Mouse (Mus musculus): ENCODE data around the gene Cxcl5.
A peak's percentile ranks its signal among the peaks of the same experiment; 100 is the strongest.

Cxcl5 gene

DNA sequence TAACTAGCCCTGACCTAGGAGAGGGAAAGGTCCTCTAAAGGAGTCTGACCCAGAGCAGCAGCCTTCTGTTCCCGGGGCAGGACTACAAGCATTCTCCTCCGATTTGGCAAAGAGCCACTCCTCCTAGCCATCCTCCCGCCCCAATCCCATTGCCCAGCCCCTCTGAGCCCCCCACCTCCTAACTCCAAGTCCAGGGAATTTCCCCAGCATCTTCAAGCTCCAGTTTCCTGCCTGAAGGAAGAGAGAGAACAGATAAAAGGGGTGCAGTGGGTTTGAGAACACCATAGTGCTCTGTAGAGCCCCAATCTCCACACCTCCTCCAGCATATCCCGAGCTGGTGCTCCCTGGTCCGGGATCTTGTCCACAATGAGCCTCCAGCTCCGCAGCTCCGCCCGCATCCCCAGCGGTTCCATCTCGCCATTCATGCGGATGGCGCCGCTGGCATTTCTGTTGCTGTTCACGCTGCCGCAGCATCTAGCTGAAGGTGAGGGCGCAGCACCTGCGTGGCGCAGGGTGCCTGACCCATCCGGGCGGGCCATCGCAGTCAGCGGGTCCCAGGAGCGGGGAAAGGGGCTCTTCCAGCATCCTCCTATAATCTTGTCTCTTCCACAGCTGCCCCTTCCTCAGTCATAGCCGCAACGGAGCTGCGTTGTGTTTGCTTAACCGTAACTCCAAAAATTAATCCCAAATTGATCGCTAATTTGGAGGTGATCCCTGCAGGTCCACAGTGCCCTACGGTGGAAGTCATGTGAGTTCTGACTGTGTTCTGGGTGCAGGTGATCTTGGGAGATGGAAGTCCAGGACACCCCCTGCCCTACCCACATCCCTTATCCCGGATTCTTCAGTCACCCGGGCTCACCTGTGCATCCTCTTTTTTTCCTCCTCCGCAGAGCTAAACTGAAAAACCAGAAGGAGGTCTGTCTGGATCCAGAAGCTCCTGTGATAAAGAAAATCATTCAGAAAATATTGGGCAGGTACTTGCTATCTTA is at the start of gene Cxcl5:
Cxcl5 (plus strand) TSS at position 284 of the 989 bp plus-strand sequence.
- DNase-seq = no peak

GRCm38 (mm10) chr5:90711409-90711808 is 47.8 kb upstream of the Cxcl5 start:
- no peak for DNase-seq

GRCm38 (mm10) chr5:90717937-90718336 is 41.2 kb upstream of the Cxcl5 start:
- DNase-seq = no peak

- no peak for DNase-seq
These were observed 36.5 kb upstream of the Cxcl5 start for GRCm38 (mm10) chr5:90722656-90723055.

DNA sequence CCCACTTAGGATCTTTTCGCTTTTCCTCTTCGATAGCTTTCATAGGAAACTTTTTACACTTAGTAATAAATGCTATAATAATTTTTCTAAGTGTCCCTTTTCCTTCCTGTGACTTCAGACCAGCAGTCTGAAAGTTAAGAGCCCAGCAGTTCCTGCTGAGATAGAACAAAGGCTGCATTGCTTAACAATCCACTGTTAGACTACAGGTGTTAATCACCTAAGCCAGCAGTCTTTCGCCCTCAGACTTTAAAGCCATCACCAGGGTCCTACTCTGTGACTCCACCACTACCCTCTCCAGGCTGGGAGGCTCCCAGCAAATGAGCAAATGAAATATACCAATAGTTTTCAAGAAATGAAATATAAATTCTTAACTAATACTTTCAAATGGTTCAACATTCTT is 30.9 kb upstream of the Cxcl5 start:
- DNase-seq = no peak

GRCm38 (mm10) chr5:90731480-90731879 is 27.7 kb upstream of the Cxcl5 start:
- DNase-seq = peak; percentile 68

DNA sequence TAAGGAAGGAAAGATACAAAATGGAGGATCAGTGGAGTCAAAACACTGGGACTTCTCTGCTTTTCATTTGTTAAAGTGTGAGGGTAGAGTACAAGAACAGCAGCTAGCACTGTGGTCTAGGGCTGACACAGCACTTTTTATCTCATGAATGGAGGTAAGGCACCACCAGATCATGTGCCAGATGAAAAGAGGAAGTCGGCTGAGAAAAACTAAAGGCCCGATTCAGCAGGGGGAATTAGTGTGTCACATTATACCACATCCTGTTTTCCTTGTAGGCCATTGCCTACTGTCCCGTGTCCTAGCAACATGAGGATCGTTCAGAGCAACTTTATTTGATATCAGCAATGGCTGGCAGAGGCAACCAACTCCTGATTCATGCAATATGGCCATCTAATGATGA is 17.1 kb upstream of the Cxcl5 start:
- no peak for DNase-seq

DNA sequence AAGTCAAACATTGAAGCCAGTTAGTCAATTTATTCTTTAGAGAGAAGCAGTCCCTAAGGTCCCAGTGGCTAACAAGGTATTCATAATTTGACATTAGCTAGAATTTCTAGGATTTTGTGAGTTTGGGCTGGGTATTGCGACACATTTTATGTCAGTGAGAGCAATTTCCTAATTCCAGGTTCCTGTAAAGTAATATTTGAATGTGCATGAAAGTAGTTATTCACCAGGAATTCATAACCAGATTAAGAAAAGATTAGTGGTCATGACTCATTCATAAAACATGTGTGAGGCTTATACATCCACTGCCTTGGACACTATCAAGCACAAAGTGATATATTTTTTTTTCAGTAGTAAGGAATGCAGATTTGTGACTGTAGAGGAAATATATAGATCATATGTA is 5.2 kb upstream of the Cxcl5 start:
- DNase-seq = no peak

DNA sequence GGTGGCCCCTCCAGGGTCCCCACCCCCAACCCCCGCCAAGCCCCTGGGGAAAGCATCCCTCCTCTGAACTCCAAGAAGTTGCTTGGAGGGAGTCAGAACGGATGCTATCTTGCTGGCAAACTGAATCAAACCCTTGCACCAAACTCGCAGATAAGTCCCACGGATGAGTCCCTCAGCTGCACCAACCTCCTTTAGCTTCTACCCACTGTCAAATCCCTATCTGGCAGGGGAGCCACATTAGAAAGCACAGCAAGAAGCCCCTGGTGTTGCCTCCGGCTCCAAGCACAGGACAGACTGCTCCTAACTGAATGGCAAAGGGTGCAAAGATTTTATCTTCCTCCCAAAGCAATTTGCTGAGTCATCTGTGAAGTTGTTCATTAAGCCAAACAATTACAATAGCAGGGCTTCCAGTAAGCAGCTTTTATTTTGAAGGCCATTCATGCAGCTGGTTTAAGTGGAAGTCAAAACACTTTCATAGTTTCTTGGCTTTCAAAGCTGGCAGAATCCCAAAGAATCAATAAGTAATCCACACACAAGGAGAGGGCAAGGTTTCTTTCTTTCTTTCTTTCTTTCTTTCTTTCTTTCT is 1.0 kb upstream of the Cxcl5 start:
- DNase-seq = no peak

GRCm38 (mm10) chr5:90760303-90760702 is 1.1 kb downstream of the Cxcl5 start:
- no peak for DNase-seq

DNA sequence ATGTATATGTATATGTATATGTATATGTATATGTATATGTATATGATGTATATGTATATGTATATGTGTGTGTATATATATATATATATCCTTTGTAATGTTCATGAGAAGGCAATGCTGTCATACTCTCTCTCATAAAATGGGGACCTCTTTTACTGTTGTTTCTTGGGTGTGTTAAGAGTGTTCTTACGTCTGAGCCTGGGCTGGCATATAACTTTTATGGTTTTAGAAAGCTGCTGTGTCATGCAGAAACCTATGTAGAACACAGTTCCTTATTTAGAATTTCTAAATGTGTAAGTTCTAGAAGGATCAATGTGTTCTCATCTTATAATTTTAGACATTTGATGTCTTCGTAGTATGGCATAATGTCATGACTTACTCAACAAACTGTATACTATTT is 1.7 kb downstream of the Cxcl5 start:
- DNase-seq = no peak

DNA sequence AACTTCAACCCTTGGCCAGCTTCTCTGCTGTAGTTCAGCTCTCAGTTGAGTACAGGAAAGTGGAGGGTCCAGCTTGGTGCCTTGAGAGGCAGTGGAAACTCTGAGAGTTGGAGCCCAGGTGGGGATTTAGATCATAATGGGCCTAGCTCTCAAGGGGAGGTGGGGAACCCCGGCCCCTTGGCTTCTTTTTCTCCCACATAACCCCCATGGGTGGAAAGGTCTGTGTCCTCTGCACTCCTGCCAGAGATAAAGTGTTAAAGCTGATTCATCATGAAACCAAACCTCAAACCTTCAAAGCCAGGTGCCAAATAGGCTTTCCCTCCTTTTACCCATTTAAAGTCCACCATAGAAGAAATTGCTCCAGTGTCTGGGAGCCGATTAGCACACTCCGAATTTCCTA is 2.7 kb downstream of the Cxcl5 start:
- no peak for DNase-seq

DNA sequence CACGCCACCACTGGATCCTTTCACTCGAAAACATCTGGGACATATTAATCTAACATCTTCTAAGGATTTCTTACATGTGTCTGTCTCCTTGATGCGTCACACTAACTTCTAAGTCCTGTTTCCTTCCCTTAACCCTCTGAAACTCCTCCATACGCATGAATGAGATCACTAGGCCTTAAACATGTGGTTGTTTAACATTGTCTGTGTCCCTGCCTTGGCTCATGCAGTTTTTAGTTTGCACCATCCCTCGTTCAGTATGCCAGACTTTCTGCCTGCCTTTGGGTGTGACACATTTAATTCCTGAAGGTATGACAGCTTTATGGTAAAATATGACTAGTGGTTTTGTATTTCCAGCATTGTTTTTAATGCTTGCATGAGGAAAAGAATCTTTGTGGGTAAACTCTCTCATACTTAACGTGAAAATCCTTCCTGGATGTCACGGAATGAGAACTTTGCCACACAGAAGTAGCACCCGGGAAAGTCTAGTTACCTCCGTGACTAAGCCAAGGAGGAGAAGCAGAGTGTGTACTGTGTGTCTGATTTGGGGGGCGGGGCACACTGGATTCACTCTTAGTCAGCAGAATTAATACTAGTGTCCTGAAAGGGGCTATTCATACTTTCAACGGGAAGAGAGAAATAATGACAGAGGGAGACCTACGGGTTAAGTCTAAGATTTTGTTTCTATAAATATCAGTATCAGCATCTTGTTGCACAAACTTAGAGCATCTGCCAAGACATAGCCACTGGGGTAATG is 4.9 kb downstream of the Cxcl5 start:
- DNase-seq = no peak

DNA sequence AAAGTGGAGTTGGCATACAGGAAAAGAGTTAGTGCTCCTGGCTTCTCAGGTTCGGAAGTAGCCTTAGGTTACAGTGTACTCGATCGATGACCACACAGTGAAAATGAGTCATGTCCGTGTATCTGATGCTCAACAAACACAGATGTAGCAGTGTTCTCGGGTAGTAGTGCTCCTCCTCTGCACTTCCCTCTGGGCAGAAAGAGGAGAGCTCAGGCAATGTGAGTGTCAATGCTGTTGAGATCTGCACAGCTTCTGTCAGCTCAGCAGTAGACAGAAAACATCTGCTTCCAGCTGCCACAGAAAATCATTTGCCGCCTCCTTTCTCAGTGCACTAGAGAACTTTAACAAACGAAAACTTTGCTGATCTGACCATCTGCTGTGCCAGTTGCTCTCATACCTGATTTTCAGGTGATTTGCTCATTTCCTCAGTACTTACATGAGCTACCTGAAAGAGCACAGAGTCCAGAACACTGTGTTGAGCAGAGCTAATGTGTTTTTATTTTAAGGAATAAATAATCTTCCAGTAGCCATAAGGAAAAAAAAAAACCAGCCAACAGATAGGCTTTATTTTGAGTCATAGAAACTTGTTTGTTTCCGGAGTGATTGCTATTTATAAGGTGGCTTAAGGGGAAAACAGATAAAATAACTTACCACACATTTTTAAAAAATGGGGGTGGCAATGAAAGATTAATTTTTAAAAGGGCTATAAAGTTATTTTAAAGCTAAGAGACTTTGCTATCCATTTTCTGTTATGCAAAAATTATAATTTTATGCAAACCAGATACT is 6.9 kb downstream of the Cxcl5 start:
- DNase-seq = no peak

- DNase-seq = no peak
These were observed 9.1 kb downstream of the Cxcl5 start, which contains the start of gene Ppbp for GRCm38 (mm10) chr5:90768218-90768617. Gene Ppbp, plus strand, starts transcription at chr5:90768518.

GRCm38 (mm10) chr5:90771369-90771768 is 12.2 kb downstream of the Cxcl5 start:
- DNase-seq = no peak

GRCm38 (mm10) chr5:90771880-90772653 is 12.9 kb downstream of the Cxcl5 start, which contains the start of gene Pf4:
Gene Pf4, plus strand, starts transcription at chr5:90772435.
- no peak for DNase-seq

GRCm38 (mm10) chr5:90775562-90775961 is 16.4 kb downstream of the Cxcl5 start:
- DNase-seq = no peak

GRCm38 (mm10) chr5:90777621-90778020 is 18.5 kb downstream of the Cxcl5 start:
- DNase-seq = no peak

DNA sequence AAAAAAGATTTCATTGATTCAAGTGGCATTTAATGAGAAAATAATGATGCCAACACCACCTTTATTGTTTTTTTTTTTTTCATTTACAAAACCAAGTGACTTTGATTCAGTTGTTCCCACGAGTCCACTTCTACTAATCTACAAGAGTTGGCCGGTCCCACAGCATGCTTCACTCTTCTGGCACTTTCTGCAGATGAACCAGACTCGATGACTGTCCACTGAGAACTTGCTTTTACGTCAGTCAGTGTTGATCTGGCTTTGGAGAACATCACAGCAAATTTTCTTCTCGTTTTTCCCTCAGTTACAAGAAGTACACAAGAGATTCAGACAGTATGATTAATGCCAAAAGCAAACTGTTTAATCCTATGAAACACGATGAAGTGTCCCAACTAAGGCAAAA is 19.7 kb downstream of the Cxcl5 start:
- DNase-seq = no peak

GRCm38 (mm10) chr5:90783697-90784096 is 24.5 kb downstream of the Cxcl5 start:
- DNase-seq = no peak
